Mouse (Mus musculus) thymus, postnatal 25 days (tissue): ENCODE measurements around the gene Bach2.
A peak's percentile ranks its signal among the peaks of the same experiment; 100 is the strongest.

ENCODE experiments used
- DNase-seq: peaks from one replicate; pipeline ENCODE4 v3.0.0; 2022

The Bach2 gene

GRCm38 (mm10) chr4:32394850-32395249 lies 156.2 kb downstream of the Bach2 start:
- DNase-seq, result no peak

- no peak for DNase-seq
These were observed 162.9 kb downstream of the Bach2 start for GRCm38 (mm10) chr4:32401459-32401858.

- no peak for DNase-seq
These were observed 164.9 kb downstream of the Bach2 start for GRCm38 (mm10) chr4:32403506-32403905.

- no peak for DNase-seq
These were observed 166.7 kb downstream of the Bach2 start for GRCm38 (mm10) chr4:32405149-32405882.

GRCm38 (mm10) chr4:32405985-32406384 lies 167.4 kb downstream of the Bach2 start:
- DNase-seq, result no peak

- DNase-seq, result no peak
These were observed 169.9 kb downstream of the Bach2 start for GRCm38 (mm10) chr4:32408535-32408934.

GRCm38 (mm10) chr4:32409116-32409880 lies 170.7 kb downstream of the Bach2 start:
- DNase-seq, result no peak

- peak; percentile 31 for DNase-seq
These were observed 174.5 kb downstream of the Bach2 start for GRCm38 (mm10) chr4:32413063-32413462.

GRCm38 (mm10) chr4:32413505-32413904 lies 174.9 kb downstream of the Bach2 start:
- DNase-seq, result no peak

GRCm38 (mm10) chr4:32414959-32415358 lies 176.4 kb downstream of the Bach2 start:
- no peak for DNase-seq

GRCm38 (mm10) chr4:32417939-32418338 lies 179.3 kb downstream of the Bach2 start:
- no peak for DNase-seq

GRCm38 (mm10) chr4:32421570-32421969 lies 183.0 kb downstream of the Bach2 start:
- no peak for DNase-seq

- DNase-seq, result no peak
These were observed 183.8 kb downstream of the Bach2 start for GRCm38 (mm10) chr4:32422427-32422826.

- DNase-seq, result no peak
These were observed 185.1 kb downstream of the Bach2 start for GRCm38 (mm10) chr4:32423667-32424066.

- DNase-seq, result no peak
These were observed 185.8 kb downstream of the Bach2 start for GRCm38 (mm10) chr4:32424434-32424833.

GRCm38 (mm10) chr4:32425060-32425459 lies 186.5 kb downstream of the Bach2 start:
- no peak for DNase-seq

GRCm38 (mm10) chr4:32425641-32426040 lies 187.0 kb downstream of the Bach2 start:
- no peak for DNase-seq

GRCm38 (mm10) chr4:32426779-32427577 lies 188.4 kb downstream of the Bach2 start:
- DNase-seq, result no peak

- no peak for DNase-seq
These were observed 190.1 kb downstream of the Bach2 start for GRCm38 (mm10) chr4:32428738-32429137.

- DNase-seq, result no peak
These were observed 191.5 kb downstream of the Bach2 start for GRCm38 (mm10) chr4:32430136-32430535.

- DNase-seq, result no peak
These were observed 192.4 kb downstream of the Bach2 start for GRCm38 (mm10) chr4:32430981-32431380.

GRCm38 (mm10) chr4:32432271-32432781 lies 193.7 kb downstream of the Bach2 start:
- no peak for DNase-seq

- DNase-seq, result no peak
These were observed 194.3 kb downstream of the Bach2 start for GRCm38 (mm10) chr4:32432945-32433344.
